Mouse (Mus musculus) ES-E14 (cell line): ENCODE results near the gene Fyn.

ENCODE experiments used
- CHD2 ChIP-seq: IDR thresholded peaks from 2 replicates; pipeline ENCODE4 v1.6.1; 2014; ENCODE audit warnings: mild to moderate bottlenecking, low read depth, low read length, inconsistent platforms
- MAFK ChIP-seq: IDR thresholded peaks from 2 replicates; pipeline ENCODE4 v1.6.1; 2014; ENCODE audit warnings: mild to moderate bottlenecking, low read depth, low read length, inconsistent platforms; ENCODE audit not compliant: insufficient read depth
- ZC3H11A ChIP-seq: IDR thresholded peaks from 2 replicates; pipeline ENCODE4 v1.6.1; 2012; ENCODE audit warnings: low read depth, mild to moderate bottlenecking, inconsistent platforms, low read length, borderline replicate concordance
- ZNF384 ChIP-seq: IDR thresholded peaks from 2 replicates; pipeline ENCODE4 v1.6.1; 2012; ENCODE audit warnings: low read depth, low read length, inconsistent platforms

- TF ChIP-seq CHD2 (no peak), ZNF384 (no peak), ZC3H11A (no peak), MAFK (no peak)
These were observed 87.4 kb downstream of the Fyn start for GRCm38 (mm10) chr10:39455857-39456620.
